Mouse (Mus musculus) liver, adult 2 months (tissue): ENCODE data around the gene Rnf141. TPM values are rescaled to one million over a fixed set of nuclear protein-coding genes. Genes with fewer than 3 reads are reported as not detected.

Source experiments
- DNase-seq: peaks from one replicate; pipeline ENCODE4 v3.0.0-alpha.2; 2011; ENCODE audit warnings: low read depth, low spot score; ENCODE audit errors: extremely low read depth
- H3K27ac ChIP-seq: fragments of 200-500 bp; replicated peaks from 2 replicates; pipeline ENCODE4 v1.5.1; 2012; ENCODE audit warnings: low read depth, mild to moderate bottlenecking, control low read depth, inconsistent platforms, low read length; ENCODE audit not compliant: insufficient read depth
- H3K27me3 ChIP-seq: fragments of 200-500 bp; 2 replicates; pipeline ENCODE4 v1.6.1; 2012; ENCODE audit warnings: mild to moderate bottlenecking, moderate library complexity, low read length, inconsistent platforms; ENCODE audit not compliant: control insufficient read depth, insufficient read depth
- H3K36me3 ChIP-seq: fragments of 200-500 bp; 2 replicates; pipeline ENCODE4 v1.6.1; 2012; ENCODE audit warnings: low read length, inconsistent platforms; ENCODE audit not compliant: control insufficient read depth, insufficient read depth
- H3K4me1 ChIP-seq: fragments of 200-500 bp; 2 replicates; pipeline ENCODE4 v1.6.1; 2011; ENCODE audit warnings: low read length; ENCODE audit not compliant: control insufficient read depth, insufficient read depth
- H3K4me3 ChIP-seq: fragments of 200-500 bp; 2 replicates; pipeline ENCODE4 v1.5.1; 2011; ENCODE audit warnings: low read depth, mild to moderate bottlenecking, control low read depth, low read length, moderate library complexity; ENCODE audit not compliant: insufficient read depth
- H3K79me2 ChIP-seq: fragments of 200-500 bp; 2 replicates; pipeline ENCODE4 v1.6.1; 2012; ENCODE audit warnings: inconsistent platforms, mild to moderate bottlenecking, low read length, moderate library complexity; ENCODE audit not compliant: control insufficient read depth, insufficient read depth
- H3K9ac ChIP-seq: fragments of 200-500 bp; 2 replicates; pipeline ENCODE4 v1.6.1; 2012; ENCODE audit warnings: low read depth, mild to moderate bottlenecking, control low read depth, inconsistent platforms, low read length
- CTCF ChIP-seq: fragments of 200-500 bp; IDR thresholded peaks from 2 replicates; pipeline ENCODE4 v1.5.1; 2011; ENCODE audit warnings: low read depth, low read length, control low read depth
- POLR2A ChIP-seq: fragments of 200-500 bp; IDR thresholded peaks from 2 replicates; pipeline ENCODE4 v1.6.1; 2011; ENCODE audit warnings: low read length, control low read depth; ENCODE audit not compliant: insufficient read depth; ENCODE audit errors: extremely low read depth
- WGBS: fragments of 180-500 bp; shearing (Covaris S2); methylation state at CpG from one replicate; pipeline ENCODE4 v1.1.7; 2018; 5-methylcytosine and 5-hydroxymethylcytosine counted together
- polyA plus RNA-seq: library from polyadenylated mRNA; depleted of rRNA; stranded (reverse); fragments of >200 nt; gene quantifications from 2 replicates; pipeline ENCODE4 v1.2.3, GENCODE M21; 2012; rRNA removed
- total RNA-seq: library from RNA; depleted of rRNA; stranded (reverse); fragments of >200 nt; gene quantifications from 2 replicates; pipeline ENCODE4 v1.2.3, GENCODE M21; 2014; rRNA removed

Rnf141 gene
- total and polyA plus RNA-seq, 2 experiments: 20.6 to 63.4 TPM

DNA sequence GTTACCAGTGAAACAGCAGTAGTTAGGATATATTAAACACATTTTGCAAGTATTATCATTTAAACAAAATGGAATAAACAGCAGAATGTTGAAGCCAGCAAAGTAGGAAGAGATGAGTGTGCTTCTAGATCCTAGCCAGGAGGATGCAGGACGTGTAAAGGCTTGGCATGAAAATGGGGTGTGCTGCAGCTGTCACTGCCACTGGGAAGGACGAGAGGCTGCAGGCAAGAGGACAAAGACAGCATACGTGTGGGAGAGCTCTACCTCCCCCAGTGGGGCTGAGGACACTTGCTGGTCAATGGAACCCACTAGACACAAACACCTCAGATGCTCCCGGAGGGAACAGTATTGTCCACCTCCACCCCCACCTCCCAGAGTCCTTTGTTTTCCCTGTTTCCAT, 93.4 kb downstream of the Rnf141 start:
- 80% methylated on average over 4 of the region's 4 CpGs for WGBS
- H3K4me3 ChIP-seq: no peak overlapping the region

More for the DNA sequence above, 93.4 kb downstream of the Rnf141 start:
- H3K4me1 ChIP-seq: no peaks in the 10 kb centered on the region
- no peak overlapping the region for H3K9ac ChIP-seq
- TF ChIP-seq CTCF: no peak
- no peak for TF ChIP-seq POLR2A
- no peaks in the 10 kb centered on the region for H3K36me3 ChIP-seq
- DNase-seq: no peak
- no peaks in the 10 kb centered on the region for H3K27me3 ChIP-seq
- H3K79me2 ChIP-seq: no peaks in the 10 kb centered on the region
- H3K27ac ChIP-seq: no peak overlapping the region

Other genes starting within 250 kb of the Rnf141 start
- gene Sbf2, start 229.5 kb downstream of the Rnf141 start, total RNA-seq: 19.6 and 19.7 TPM in 2 replicates
- gene Sbf2, start 229.5 kb downstream of the Rnf141 start, polyA plus RNA-seq: 6.6 and 7.2 TPM in 2 replicates
- gene Adm, start 216.8 kb downstream of the Rnf141 start, total RNA-seq: 1.3 and 3.0 TPM in 2 replicates
- gene Adm, start 216.8 kb downstream of the Rnf141 start, polyA plus RNA-seq: 1.5 and 2.5 TPM in 2 replicates
- gene Ampd3, start 76.3 kb downstream of the Rnf141 start, total RNA-seq: 0.55 and 0.67 TPM in 2 replicates
- 0.25 and 0.57 TPM in 2 replicates for gene Ampd3, start 76.3 kb downstream of the Rnf141 start, polyA plus RNA-seq
- 6.4 and 16.8 TPM in 2 replicates for gene Lyve1, start 18.8 kb upstream of the Rnf141 start, total RNA-seq
- 4.5 and 7.8 TPM in 2 replicates for gene Lyve1, start 18.8 kb upstream of the Rnf141 start, polyA plus RNA-seq
- gene Mrvi1, start 138.0 kb upstream of the Rnf141 start, total RNA-seq: 0.55 and 1.2 TPM in 2 replicates
- gene Mrvi1, start 138.0 kb upstream of the Rnf141 start, polyA plus RNA-seq: 1.1 and 1.3 TPM in 2 replicates
- 17.1 and 17.3 TPM in 2 replicates for gene Ctr9, start 184.5 kb upstream of the Rnf141 start, total RNA-seq
- 4.1 and 6.0 TPM in 2 replicates for gene Ctr9, start 184.5 kb upstream of the Rnf141 start, polyA plus RNA-seq
- gene Eif4g2, start 238.6 kb upstream of the Rnf141 start, total RNA-seq: 210 and 323 TPM in 2 replicates
- gene Eif4g2, start 238.6 kb upstream of the Rnf141 start, polyA plus RNA-seq: 64.7 and 69.7 TPM in 2 replicates